Mouse (Mus musculus) neural tube, embryonic 12.5 days (tissue): Measurements from ENCODE around the gene Inhbc. TPM values are rescaled to one million over a fixed set of nuclear protein-coding genes. Genes with fewer than 3 reads are reported as not detected.
"Not testable (repeated sequence)": the region's sequence is repeated elsewhere in the genome, so short reads cannot be mapped to it uniquely, and the experiment has no call there.

Source experiments
- ATAC-seq: fragments of 200-750 bp; cut with Nextera tagmentation; 2 replicates; pipeline ENCODE4 v1.8.0; 2017; ENCODE audit warnings: low read depth, mild to moderate bottlenecking, moderate TSS enrichment, moderate library complexity; ENCODE audit not compliant: low FRiP score
- H3K27ac ChIP-seq: fragments of 300-500 bp; sonication (generic); 2 replicates; pipeline ENCODE4 v1.5.1; 2016
- H3K27me3 ChIP-seq: fragments of 300-500 bp; sonication (generic); replicated peaks from 2 replicates; pipeline ENCODE4 v1.6.1; 2016; ENCODE audit warnings: mild to moderate bottlenecking
- H3K36me3 ChIP-seq: fragments of 300-500 bp; sonication (generic); 2 replicates; pipeline ENCODE4 v1.6.1; 2016; ENCODE audit warnings: mild to moderate bottlenecking
- H3K4me1 ChIP-seq: fragments of 300-500 bp; sonication (generic); 2 replicates; pipeline ENCODE4 v1.6.1; 2016
- H3K4me2 ChIP-seq: fragments of 300-500 bp; sonication (generic); replicated peaks from 2 replicates; pipeline ENCODE4 v1.6.1; 2016; ENCODE audit warnings: mild to moderate bottlenecking
- H3K4me3 ChIP-seq: fragments of 300-500 bp; sonication (generic); 2 replicates; pipeline ENCODE4 v1.5.1; 2016
- H3K9ac ChIP-seq: fragments of 300-500 bp; sonication (generic); 2 replicates; pipeline ENCODE4 v1.6.1; 2016; ENCODE audit warnings: mild to moderate bottlenecking
- H3K9me3 ChIP-seq: fragments of 300-500 bp; sonication (generic); 2 replicates; pipeline ENCODE4 v1.6.1; 2016; ENCODE audit warnings: mild to moderate bottlenecking
- WGBS: fragments of 180-500 bp; shearing (Covaris S2); methylation state at CpG from one replicate; pipeline ENCODE4 v1.1.7; 2016; 5-methylcytosine and 5-hydroxymethylcytosine counted together
- polyA plus RNA-seq: library from polyadenylated mRNA; unstranded; fragments of >200 nt; fragmentation: Nextera tagmentation; extraction: Ambion mirVana; gene quantifications from 2 replicates; pipeline ENCODE4 v1.2.1, GENCODE M21; 2016

The Inhbc gene
- polyA plus RNA-seq, 1 experiment from 2014 or later, result not detected

GRCm38 (mm10) chr10:127310523-127311475 lies 59.4 kb downstream of the Inhbc start:
- peaks cover 11% of the 10 kb centered on the region for H3K4me1 ChIP-seq
- peak overlapping the region; percentile 85 for H3K4me2 ChIP-seq
- peaks cover 36% of the 10 kb centered on the region for H3K36me3 ChIP-seq
- H3K9me3 ChIP-seq, result no peaks in the 10 kb centered on the region
- WGBS, result 38% methylated on average over 23 of the region's 23 CpGs
- peak overlapping the region; percentile 79 for H3K4me3 ChIP-seq
- H3K27ac ChIP-seq, result no peak overlapping the region
- ATAC-seq, result peak; percentile 56
- H3K27me3 ChIP-seq, result no peaks in the 10 kb centered on the region
- H3K9ac ChIP-seq, result peak overlapping the region; percentile 82

GRCm38 (mm10) chr10:127309167-127309566 lies 61.1 kb downstream of the Inhbc start:
- not testable (repeated sequence) for H3K27me3 ChIP-seq, ATAC-seq, H3K9me3 ChIP-seq, H3K27ac ChIP-seq, H3K4me3 ChIP-seq, H3K9ac ChIP-seq, H3K4me2 ChIP-seq
- Histone ChIP-seq H3K4me1 (peaks cover 11% of the 10 kb centered on the region), H3K36me3 (peaks cover 52% of the 10 kb centered on the region)
- WGBS, result 89% methylated on average over 3 of the region's 3 CpGs

Other genes with a start within 250 kb of the Inhbc start
- gene Os9, start 249.3 kb downstream of the Inhbc start, polyA plus RNA-seq, result 118 and 123 TPM in 2 replicates
- gene B4galnt1, start 205.2 kb downstream of the Inhbc start, polyA plus RNA-seq, result 29.2 and 31.5 TPM in 2 replicates
- 1.5 and 1.8 TPM in 2 replicates for gene Slc26a10, start 189.8 kb downstream of the Inhbc start, polyA plus RNA-seq
- gene Arhgef25, start 180.3 kb downstream of the Inhbc start, polyA plus RNA-seq, result 43.3 and 43.6 TPM in 2 replicates
- gene Dtx3, start 174.7 kb downstream of the Inhbc start, polyA plus RNA-seq, result 189 and 199 TPM in 2 replicates
- gene Pip4k2c, start 158.8 kb downstream of the Inhbc start, polyA plus RNA-seq, result 22.0 and 22.4 TPM in 2 replicates
- gene Kif5a, start 107.1 kb downstream of the Inhbc start, polyA plus RNA-seq, result 72.7 and 81.6 TPM in 2 replicates
- 273 and 277 TPM in 2 replicates for gene Dctn2, start 104.1 kb downstream of the Inhbc start, polyA plus RNA-seq
- 18.4 and 20.5 TPM in 2 replicates for gene Mbd6, start 81.4 kb downstream of the Inhbc start, polyA plus RNA-seq
- gene Mars, start 58.6 kb downstream of the Inhbc start, polyA plus RNA-seq, result 145 and 146 TPM in 2 replicates
- 1.7 and 2.0 TPM in 2 replicates for gene Arhgap9, start 48.5 kb downstream of the Inhbc start, polyA plus RNA-seq
- gene Gli1, start 28.5 kb downstream of the Inhbc start, polyA plus RNA-seq, result 3.6 and 4.0 TPM in 2 replicates
- gene Inhbe, start 16.0 kb downstream of the Inhbc start, polyA plus RNA-seq, result not detected in 2 replicates
- gene R3hdm2, start 9.9 kb upstream of the Inhbc start, polyA plus RNA-seq, result 33.9 and 36.3 TPM in 2 replicates
- 4.3 and 5.8 TPM in 2 replicates for gene Stac3, start 131.3 kb upstream of the Inhbc start, polyA plus RNA-seq
- gene Ndufa4l2, start 144.5 kb upstream of the Inhbc start, polyA plus RNA-seq, result 7.3 and 7.6 TPM in 2 replicates
- gene Shmt2, start 152.0 kb upstream of the Inhbc start, polyA plus RNA-seq, result 74.2 and 76.9 TPM in 2 replicates
- gene Nxph4, start 164.1 kb upstream of the Inhbc start, polyA plus RNA-seq, result 112 and 125 TPM in 2 replicates